Mouse (Mus musculus): ENCODE results near the gene Tmem132c.

Gene Tmem132c

GRCm38 (mm10) chr5:127612397-127612796 is 370.8 kb downstream of the Tmem132c start:
- no peak for DNase-seq

Measured in embryo, embryonic 11 days (tissue).